Mouse (Mus musculus) small intestine, adult 2 months (tissue): ENCODE data around the gene Eri3. TPM values are rescaled to one million over a fixed set of nuclear protein-coding genes. Genes with fewer than 3 reads are reported as not detected.
A peak's percentile ranks its signal among the peaks of the same experiment; 100 is the strongest.

ENCODE experiments used
- H3K27ac ChIP-seq: fragments of 200-500 bp; 2 replicates; pipeline ENCODE4 v1.5.1; 2012; ENCODE audit warnings: low read depth, low read length, control low read depth, inconsistent platforms; ENCODE audit not compliant: insufficient read depth
- H3K27me3 ChIP-seq: fragments of 200-500 bp; 2 replicates; pipeline ENCODE4 v1.6.1; 2012; ENCODE audit warnings: mild to moderate bottlenecking, moderate library complexity, low read length, inconsistent platforms; ENCODE audit not compliant: control insufficient read depth, insufficient read depth
- H3K36me3 ChIP-seq: fragments of 200-500 bp; 2 replicates; pipeline ENCODE4 v1.6.1; 2012; ENCODE audit warnings: mild to moderate bottlenecking, low read length, control low read depth, inconsistent platforms; ENCODE audit not compliant: control insufficient read depth, insufficient read depth
- H3K4me1 ChIP-seq: fragments of 200-500 bp; 2 replicates; pipeline ENCODE4 v1.6.1; 2012; ENCODE audit warnings: low read length, inconsistent platforms, mixed read lengths; ENCODE audit not compliant: control insufficient read depth, insufficient read depth, insufficient read length
- H3K4me3 ChIP-seq: fragments of 200-500 bp; 2 replicates; pipeline ENCODE4 v1.5.1; 2012; ENCODE audit warnings: low read depth, mild to moderate bottlenecking, control low read depth, inconsistent platforms, low read length, moderate library complexity
- CTCF ChIP-seq: fragments of 200-500 bp; IDR thresholded peaks from 2 replicates; pipeline ENCODE4 v1.5.1; 2012; ENCODE audit warnings: low read depth, mild to moderate bottlenecking, control low read depth, inconsistent platforms, low read length, moderate library complexity, mixed read lengths; ENCODE audit not compliant: insufficient replicate concordance, insufficient read length; ENCODE audit errors: extremely low read depth
- POLR2A ChIP-seq: fragments of 200-500 bp; IDR thresholded peaks from 2 replicates; pipeline ENCODE4 v1.6.1; 2012; ENCODE audit warnings: low read depth, mild to moderate bottlenecking, control low read depth, inconsistent platforms, low read length, moderate library complexity
- WGBS: fragments of 180-500 bp; shearing (Covaris S2); methylation state at CpG from one replicate; pipeline ENCODE4 v1.1.7; 2018; 5-methylcytosine and 5-hydroxymethylcytosine counted together
- polyA plus RNA-seq: library from polyadenylated mRNA; depleted of rRNA; stranded (reverse); fragments of >200 nt; gene quantifications from 2 replicates; pipeline ENCODE4 v1.2.3, GENCODE M21; 2012; rRNA removed

Gene Eri3
- polyA plus RNA-seq, 1 experiment = 59.2 TPM

GRCm38 (mm10) chr4:117708780-117709550 is 158.8 kb downstream of the Eri3 start:
- WGBS = 25% methylated on average over 3 of the region's 3 CpGs
- no peak overlapping the region for H3K4me3 ChIP-seq
- H3K36me3 ChIP-seq = no peaks in the 10 kb centered on the region
- TF ChIP-seq POLR2A = no peak
- TF ChIP-seq CTCF = no peak
- no peaks in the 10 kb centered on the region for H3K27me3 ChIP-seq
- peak overlapping the region; percentile 67 for H3K27ac ChIP-seq
- peaks cover 19% of the 10 kb centered on the region for H3K4me1 ChIP-seq

- Histone ChIP-seq H3K27me3 (no peaks in the 10 kb centered on the region), H3K4me3 (no peak overlapping the region), H3K36me3 (no peaks in the 10 kb centered on the region), H3K4me1 (peaks cover 24% of the 10 kb centered on the region), H3K27ac (no peak overlapping the region)
- TF ChIP-seq POLR2A = no peak
- no peak for TF ChIP-seq CTCF
- 87% methylated on average over 3 of the region's 3 CpGs for WGBS
These were observed 162.1 kb downstream of the Eri3 start for GRCm38 (mm10) chr4:117712314-117712713.

GRCm38 (mm10) chr4:117713303-117714098 is 163.3 kb downstream of the Eri3 start:
- H3K4me1 ChIP-seq = peaks cover 24% of the 10 kb centered on the region
- TF ChIP-seq POLR2A = no peak
- TF ChIP-seq CTCF = no peak
- WGBS = 38% methylated on average over 6 of the region's 6 CpGs

More at GRCm38 (mm10) chr4:117713303-117714098, 163.3 kb downstream of the Eri3 start:
- Histone ChIP-seq H3K36me3 (no peaks in the 10 kb centered on the region), H3K27me3 (no peaks in the 10 kb centered on the region), H3K27ac (no peak overlapping the region), H3K4me3 (no peak overlapping the region)

Other genes starting within 250 kb of the Eri3 start
- 40.6 and 73.9 TPM in 2 replicates for gene Rnf220, start 53.3 kb upstream of the Eri3 start, polyA plus RNA-seq
- gene Dmap1, start 131.9 kb downstream of the Eri3 start, polyA plus RNA-seq = 8.5 and 20.5 TPM in 2 replicates
- not detected in 2 replicates for gene Gm12845, start 174.0 kb downstream of the Eri3 start, polyA plus RNA-seq
- not detected in 2 replicates for gene Klf17, start 215.3 kb downstream of the Eri3 start, polyA plus RNA-seq